Mouse (Mus musculus) gastrocnemius, adult 2 months (tissue): Measurements from ENCODE around the gene Clk4. TPM values are rescaled to one million over a fixed set of nuclear protein-coding genes. Genes with fewer than 3 reads are reported as not detected.

Experiments
- DNase-seq: peaks from one replicate; pipeline ENCODE4 v3.0.0; 2022
- H3K27ac ChIP-seq: fragments of 200-600 bp; 2 replicates; pipeline ENCODE4 v1.8.1; 2022; ENCODE audit warnings: mild to moderate bottlenecking
- H3K4me3 ChIP-seq: fragments of 200-600 bp; 2 replicates; pipeline ENCODE4 v1.8.1; 2022; ENCODE audit warnings: mild to moderate bottlenecking, moderate library complexity
- CTCF ChIP-seq: fragments of 200-600 bp; IDR thresholded peaks from 2 replicates; pipeline ENCODE4 v1.8.1; 2022; ENCODE audit warnings: antibody characterized with exemption, mild to moderate bottlenecking, moderate library complexity
- intact Hi-C: fragments of 180-260 bp; cut with DNase I; formaldehyde crosslinking; loops from one replicate; pipeline ENCODE4 v1.15.1; 2025
- total RNA-seq, 2 experiments: library from RNA; stranded (reverse); gene quantifications; 2 replicates each; pipeline ENCODE4 v1.2.3; 2021

The Clk4 gene
- total RNA-seq, 2 experiments from 2014 or later, result 43.9 to 61.7 TPM

- intact Hi-C loops, result loop anchor here (1.0 kb wide), 1 partner anchor 207 kb away; no protein-coding TSS in a partner anchor
- no peak for DNase-seq
- Histone ChIP-seq H3K4me3 (no peak overlapping the region), H3K27ac (no peak overlapping the region)
- peak; percentile 50 for TF ChIP-seq CTCF
These were observed 65.4 kb downstream of the Clk4 start for GRCm38 (mm10) chr11:51326908-51327307.

DNA sequence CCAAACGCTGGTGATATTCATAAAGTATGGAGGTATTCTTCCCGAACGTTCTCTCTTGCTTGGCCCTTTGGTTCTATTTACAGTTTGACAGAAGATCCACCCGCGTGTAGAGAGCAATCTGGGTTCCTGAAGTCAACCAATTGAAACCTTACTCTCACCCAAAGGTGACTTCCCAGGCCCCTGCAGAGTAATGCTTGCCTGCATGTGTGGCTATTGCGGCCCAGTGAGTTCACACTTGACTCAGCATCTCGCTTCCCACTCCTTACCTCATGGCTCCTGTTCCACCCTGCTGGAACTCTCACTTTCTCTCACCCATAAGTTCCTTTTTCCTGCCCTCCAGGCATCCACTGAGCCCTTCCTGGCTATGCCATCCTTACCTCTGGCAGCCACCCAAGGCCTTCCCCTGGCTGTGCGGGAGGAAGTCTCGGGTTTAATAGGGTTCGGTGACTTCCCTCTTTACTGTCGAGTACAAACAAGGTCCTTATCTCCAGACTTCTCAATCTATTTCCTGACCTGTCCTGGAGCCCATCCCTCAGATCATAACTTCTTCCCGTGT lies 66.9 kb downstream of the Clk4 start:
- no peak overlapping the region for H3K27ac ChIP-seq
- intact Hi-C loops, result loop anchor here (2.0 kb wide), 1 partner anchor 118 kb away; no protein-coding TSS in a partner anchor
- H3K4me3 ChIP-seq, result no peak overlapping the region
- no peak for DNase-seq
- TF ChIP-seq CTCF, result no peak

DNA sequence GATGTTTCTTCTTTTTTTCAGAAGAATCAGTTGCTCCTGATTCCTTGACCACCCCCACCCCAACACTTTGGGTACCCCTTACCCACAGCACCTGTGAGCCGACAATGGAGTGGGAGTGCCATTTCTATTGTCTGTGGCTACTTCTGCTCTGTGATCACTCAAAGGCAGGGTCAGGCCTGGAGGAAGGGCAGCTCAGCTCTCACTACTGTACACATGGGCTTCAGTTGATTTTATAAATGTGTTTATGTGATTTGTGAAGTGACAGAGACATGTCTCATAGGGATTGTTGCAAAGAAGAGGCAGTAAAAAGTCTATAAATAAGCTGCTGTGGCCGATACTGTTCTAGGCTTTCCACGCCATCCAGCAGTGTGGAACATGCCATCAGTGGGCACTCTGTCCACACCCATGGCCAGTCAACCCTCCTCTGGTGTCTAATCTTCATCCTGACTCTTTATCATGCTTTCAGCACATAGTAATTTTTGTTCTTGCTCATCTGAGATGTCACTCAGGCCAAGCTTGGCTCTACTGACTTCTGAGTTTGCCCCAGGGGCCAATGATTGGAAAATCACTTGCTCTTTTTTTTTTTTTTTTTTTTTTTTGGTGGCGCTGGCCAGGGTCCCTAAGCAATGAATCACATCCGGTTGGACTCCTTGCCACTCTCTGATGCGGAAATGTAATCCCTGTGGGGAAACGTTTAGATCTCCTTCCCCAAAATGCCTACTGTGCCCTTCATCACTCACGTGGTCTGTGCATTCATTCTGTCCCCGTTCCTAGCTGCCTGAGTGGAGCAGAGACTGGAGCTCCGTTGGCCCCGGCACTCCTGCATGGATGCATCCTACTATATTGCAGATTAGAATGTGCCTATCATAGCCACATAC lies 68.5 kb downstream of the Clk4 start:
- H3K27ac ChIP-seq, result no peak overlapping the region
- no peak for TF ChIP-seq CTCF
- no peak overlapping the region for H3K4me3 ChIP-seq
- intact Hi-C loops, result loop anchor here (2.0 kb wide), 1 partner anchor 117 kb away; no protein-coding TSS in a partner anchor
- no peak for DNase-seq

Other genes starting within 250 kb of the Clk4 start
- gene Olfr54, start 247.5 kb upstream of the Clk4 start, total RNA-seq, result not detected
- gene Olfr1375, start 213.6 kb upstream of the Clk4 start, total RNA-seq, result not detected
- 1 to 10 TPM; 4.2 to 4.5 TPM for gene Zfp354a, start 202.5 kb upstream of the Clk4 start, total RNA-seq
- gene Gm12569, start 41.3 kb upstream of the Clk4 start, total RNA-seq, result not detected
- not detected for gene BC049762, start 1.3 kb downstream of the Clk4 start, total RNA-seq
- gene Col23a1, start 28.2 kb downstream of the Clk4 start, total RNA-seq, result 1 to 10 TPM; 1.1 to 1.8 TPM